Mouse (Mus musculus) liver, embryonic 14.5 days (tissue): ENCODE measurements around the gene Tsc22d1. TPM values are rescaled to one million over a fixed set of nuclear protein-coding genes. Genes with fewer than 3 reads are reported as not detected.

Source experiments
- ATAC-seq: fragments of 200-750 bp; cut with Nextera tagmentation; 2 replicates; pipeline ENCODE4 v1.8.0; 2017; ENCODE audit warnings: moderate number of reproducible peaks, mild to moderate bottlenecking, moderate library complexity; ENCODE audit not compliant: insufficient read depth
- DNase-seq, 3 experiments: peaks; one replicate each; pipeline ENCODE4 v3.0.0-alpha.2; 2012 to 2013; ENCODE audit warnings: low read depth in 3 of 3, low spot score in 3 of 3
- H3K27ac ChIP-seq: fragments of 300-500 bp; sonication (generic); 2 replicates; pipeline ENCODE4 v1.5.1; 2014; ENCODE audit warnings: moderate library complexity, mild to moderate bottlenecking, control low read depth, inconsistent platforms
- H3K27me3 ChIP-seq: fragments of 300-500 bp; sonication (generic); 2 replicates; pipeline ENCODE4 v1.6.1; 2014; ENCODE audit warnings: mild to moderate bottlenecking, low read length, moderate library complexity; ENCODE audit not compliant: control insufficient read depth, insufficient read depth
- H3K36me3 ChIP-seq: fragments of 300-500 bp; sonication (generic); replicated peaks from 2 replicates; pipeline ENCODE4 v1.6.1; 2014; ENCODE audit warnings: low read depth; ENCODE audit not compliant: control insufficient read depth, insufficient read depth
- H3K4me1 ChIP-seq, 2 experiments: fragments of 200-500 bp in 1 of 2; fragments of 300-500 bp in 1 of 2; sonication (generic) in 1 of 2; replicated peaks; 2 replicates each; pipeline ENCODE4 v1.6.1; 2012 to 2014; ENCODE audit warnings: antibody characterized with exemption in 1 of 2, inconsistent platforms in 1 of 2, low read length in 1 of 2; ENCODE audit not compliant: control insufficient read depth in 2 of 2, insufficient read depth in 2 of 2
- H3K4me2 ChIP-seq: fragments of 300-500 bp; sonication (generic); 2 replicates; pipeline ENCODE4 v1.6.1; 2014; ENCODE audit warnings: low read depth, mild to moderate bottlenecking, control low read depth, moderate library complexity
- H3K4me3 ChIP-seq, 2 experiments: fragments of 200-500 bp in 1 of 2; fragments of 300-500 bp in 1 of 2; sonication (generic) in 1 of 2; 2 replicates each; pipeline ENCODE4 v1.5.1; 2012 to 2014; ENCODE audit warnings: low read depth in 2 of 2, low read length in 2 of 2, mild to moderate bottlenecking in 2 of 2, control low read depth in 1 of 2, inconsistent platforms in 1 of 2, moderate library complexity in 1 of 2; ENCODE audit not compliant: insufficient read depth in 1 of 2
- H3K9ac ChIP-seq: fragments of 300-500 bp; sonication (generic); replicated peaks from 2 replicates; pipeline ENCODE4 v1.6.1; 2014; ENCODE audit warnings: mild to moderate bottlenecking, control low read depth, moderate library complexity
- H3K9me3 ChIP-seq: fragments of 300-500 bp; sonication (generic); 2 replicates; pipeline ENCODE4 v1.6.1; 2016; ENCODE audit warnings: low read length, mixed read lengths; ENCODE audit not compliant: control insufficient read depth
- CTCF ChIP-seq: IDR thresholded peaks from 2 replicates; pipeline ENCODE4 v1.5.1; 2016; ENCODE audit warnings: antibody characterized with exemption, low read depth, control low read depth
- EP300 ChIP-seq: IDR thresholded peaks from 2 replicates; pipeline ENCODE4 v1.6.1; 2016; ENCODE audit warnings: antibody characterized with exemption, low read depth
- WGBS: fragments of 180-500 bp; shearing (Covaris S2); extraction: QIAGEN DNeasy Blood & Tissue Kit; methylation state at CpG from one replicate; pipeline ENCODE4 v1.1.7; 2014; ENCODE audit not compliant: insufficient replicate concordance; 5-methylcytosine and 5-hydroxymethylcytosine counted together
- polyA plus RNA-seq, 2 experiments: library from polyadenylated mRNA; depleted of rRNA in 1 of 2; stranded (reverse) in 1 of 2; unstranded in 1 of 2; fragments of >200 nt; fragmentation: Nextera tagmentation in 1 of 2; extraction: Ambion mirVana in 1 of 2; gene quantifications; 2 replicates each; pipeline versions ENCODE4 v1.2.1 to v1.2.3; 2012 to 2014

Gene Tsc22d1
- polyA plus RNA-seq, 2 experiments, result 61.3 to 115 TPM

GRCm38 (mm10) chr14:76498210-76498609 is 83.4 kb downstream of the Tsc22d1 start:
- no peak for ATAC-seq
- 39% methylated on average over 7 of the region's 7 CpGs for WGBS

GRCm38 (mm10) chr14:76499492-76499891 is 84.7 kb downstream of the Tsc22d1 start:
- ATAC-seq, result no peak

More at GRCm38 (mm10) chr14:76498210-76498609, 83.4 kb downstream of the Tsc22d1 start:
- H3K27ac ChIP-seq, result no peak overlapping the region
- TF ChIP-seq EP300 (no peak), CTCF (no peak)
- H3K9ac ChIP-seq, result no peak overlapping the region
- DNase-seq, result no peak
- no peak overlapping the region for H3K4me3 ChIP-seq
- H3K4me2 ChIP-seq, result no peak overlapping the region
- no peaks in the 10 kb centered on the region for H3K27me3 ChIP-seq
- H3K36me3 ChIP-seq, result no peaks in the 10 kb centered on the region
- no peaks in the 10 kb centered on the region for H3K4me1 ChIP-seq
- no peaks in the 10 kb centered on the region for H3K9me3 ChIP-seq

GRCm38 (mm10) chr14:76500036-76500435 is 85.3 kb downstream of the Tsc22d1 start:
- Histone ChIP-seq H3K4me2 (no peak overlapping the region), H3K4me3 (no peak overlapping the region), H3K9ac (no peak overlapping the region), H3K36me3 (no peaks in the 10 kb centered on the region), H3K4me1 (peaks cover 4 to 5% of the 10 kb centered on the region in 2 experiments; a peak in 3 of 4 replicates), H3K9me3 (no peaks in the 10 kb centered on the region), H3K27ac (no peak overlapping the region), H3K27me3 (no peaks in the 10 kb centered on the region)
- ATAC-seq (no peak), DNase-seq (no peak)
- TF ChIP-seq EP300 (no peak), CTCF (no peak)
- 58% methylated on average over 5 of the region's 5 CpGs for WGBS

More at GRCm38 (mm10) chr14:76499492-76499891, 84.7 kb downstream of the Tsc22d1 start:
- no peaks in the 10 kb centered on the region for H3K36me3 ChIP-seq
- H3K9me3 ChIP-seq, result no peaks in the 10 kb centered on the region
- H3K4me2 ChIP-seq, result no peak overlapping the region
- no peaks in the 10 kb centered on the region for H3K27me3 ChIP-seq
- WGBS, result 85% methylated on average over 6 of the region's 6 CpGs
- no peak overlapping the region for H3K4me3 ChIP-seq
- H3K9ac ChIP-seq, result no peak overlapping the region
- H3K4me1 ChIP-seq, result peaks cover 4 to 5% of the 10 kb centered on the region in 2 experiments; a peak in 3 of 4 replicates
- no peak for TF ChIP-seq EP300
- TF ChIP-seq CTCF, result no peak
- no peak for DNase-seq
- no peak overlapping the region for H3K27ac ChIP-seq

- WGBS, result 9% methylated on average over 13 of the region's 13 CpGs
- peak overlapping the region; percentile 84 for H3K4me2 ChIP-seq
- H3K9me3 ChIP-seq, result no peaks in the 10 kb centered on the region
- ATAC-seq (no peak), DNase-seq (peak; percentile 58 to 74 (median 64))
- H3K4me3 ChIP-seq, result peak overlapping the region; percentile 78 to 97
- peak overlapping the region; percentile 85 for H3K9ac ChIP-seq
- H3K27ac ChIP-seq, result peak overlapping the region; percentile 83
- TF ChIP-seq CTCF (peak; percentile 61), EP300 (no peak)
- H3K27me3 ChIP-seq, result no peaks in the 10 kb centered on the region
- H3K36me3 ChIP-seq, result peaks cover 18% of the 10 kb centered on the region
- peaks cover 10 to 11% of the 10 kb centered on the region in 2 experiments; a peak in 3 of 4 replicates for H3K4me1 ChIP-seq
Observed at GRCm38 (mm10) chr14:76503231-76503851, 88.6 kb downstream of the Tsc22d1 start.

- 1% methylated on average over 46 of the region's 52 CpGs for WGBS
- Histone ChIP-seq H3K27ac (peak overlapping the region; percentile 95), H3K4me3 (peak overlapping the region; percentile 87 to 97), H3K36me3 (peaks cover 18% of the 10 kb centered on the region), H3K4me1 (peaks cover 10 to 11% of the 10 kb centered on the region in 2 experiments; a peak in 3 of 4 replicates), H3K9ac (peak overlapping the region; percentile 99), H3K27me3 (no peaks in the 10 kb centered on the region), H3K9me3 (no peaks in the 10 kb centered on the region), H3K4me2 (peak overlapping the region; percentile 84)
- peak; percentile 87 to 88 (median 88) for DNase-seq
- peak; percentile 70 for TF ChIP-seq EP300
- no peak for TF ChIP-seq CTCF
- ATAC-seq, result peak; percentile 96
Observed at GRCm38 (mm10) chr14:76504121-76504737, 89.5 kb downstream of the Tsc22d1 start.
